Mouse (Mus musculus): Measurements from ENCODE around the gene Olfr1418.
"Not testable (repeated sequence)": the region's sequence is repeated elsewhere in the genome, so short reads cannot be mapped to it uniquely, and the experiment has no call there.

Olfr1418 gene

GRCm38 (mm10) chr19:11860966-11861365 lies at the start of gene Olfr1418:
Olfr1418 (minus strand) TSS chr19:11861066.
- in situ Hi-C loops (cut with MboI; ENCODE audit: unreplicated experiment in 2 of 2): no loop called here

GRCm38 (mm10) chr19:11886265-11886664 lies 25.4 kb upstream of the Olfr1418 start, which contains the start of gene Olfr1420:
Olfr1420 (plus strand) TSS chr19:11886565.
- in situ Hi-C loops (cut with MboI; ENCODE audit: unreplicated experiment in 2 of 2): no loop called here

- in situ Hi-C loops (cut with MboI; ENCODE audit: unreplicated experiment in 2 of 2): not testable (repeated sequence)
These were observed 17.5 kb upstream of the Olfr1418 start for GRCm38 (mm10) chr19:11878404-11878803.

GRCm38 (mm10) chr19:11875006-11875405 lies 14.1 kb upstream of the Olfr1418 start, which contains the start of gene Olfr1419:
Olfr1419 (minus strand) TSS chr19:11875106.
- in situ Hi-C loops (cut with MboI; ENCODE audit: unreplicated experiment in 2 of 2): no loop called here

- in situ Hi-C loops (cut with MboI; ENCODE audit: unreplicated experiment in 2 of 2): no loop called here
These were observed 7.0 kb upstream of the Olfr1418 start for GRCm38 (mm10) chr19:11867837-11868236.

- in situ Hi-C loops (cut with MboI; ENCODE audit: unreplicated experiment in 2 of 2): no loop called here
These were observed 4.4 kb downstream of the Olfr1418 start for GRCm38 (mm10) chr19:11856506-11856905.

GRCm38 (mm10) chr19:11854821-11855220 lies 6.0 kb downstream of the Olfr1418 start:
- in situ Hi-C loops (cut with MboI; ENCODE audit: unreplicated experiment in 2 of 2): no loop called here

- in situ Hi-C loops (cut with MboI; ENCODE audit: unreplicated experiment in 2 of 2): no loop called here
These were observed 8.2 kb downstream of the Olfr1418 start for GRCm38 (mm10) chr19:11852652-11853051.

GRCm38 (mm10) chr19:11846333-11846732 lies 14.5 kb downstream of the Olfr1418 start:
- in situ Hi-C loops (cut with MboI; ENCODE audit: unreplicated experiment in 2 of 2): no loop called here

- in situ Hi-C loops (cut with MboI; ENCODE audit: unreplicated experiment in 2 of 2): no loop called here
These were observed 21.7 kb downstream of the Olfr1418 start, which contains the start of gene Olfr1417 for GRCm38 (mm10) chr19:11839119-11839518. Olfr1417 (minus strand) TSS chr19:11839219.

- in situ Hi-C loops (cut with MboI; ENCODE audit: unreplicated experiment in 2 of 2): no loop called here
These were observed 37.4 kb downstream of the Olfr1418 start for GRCm38 (mm10) chr19:11823346-11824065.

GRCm38 (mm10) chr19:11820211-11820610 lies 40.7 kb downstream of the Olfr1418 start:
- in situ Hi-C loops (cut with MboI; ENCODE audit: unreplicated experiment in 2 of 2): no loop called here

- in situ Hi-C loops (cut with MboI; ENCODE audit: unreplicated experiment in 2 of 2): no loop called here
These were observed 41.1 kb downstream of the Olfr1418 start for GRCm38 (mm10) chr19:11819800-11820199.

GRCm38 (mm10) chr19:11819143-11819700 lies 41.6 kb downstream of the Olfr1418 start, which contains the start of gene Stx3:
Stx3 (minus strand) TSS chr19:11819403.
- in situ Hi-C loops (cut with MboI; ENCODE audit: unreplicated experiment in 2 of 2): no loop called here

GRCm38 (mm10) chr19:11818199-11819142 lies 42.4 kb downstream of the Olfr1418 start:
- in situ Hi-C loops (cut with MboI; ENCODE audit: unreplicated experiment in 2 of 2): no loop called here

- in situ Hi-C loops (cut with MboI; ENCODE audit: unreplicated experiment in 2 of 2): no loop called here
These were observed 43.3 kb downstream of the Olfr1418 start for GRCm38 (mm10) chr19:11817586-11817985.

- in situ Hi-C loops (cut with MboI; ENCODE audit: unreplicated experiment in 2 of 2): no loop called here
These were observed 44.2 kb downstream of the Olfr1418 start for GRCm38 (mm10) chr19:11816706-11817105.

- in situ Hi-C loops (cut with MboI; ENCODE audit: unreplicated experiment in 2 of 2): no loop called here
These were observed 46.0 kb downstream of the Olfr1418 start for GRCm38 (mm10) chr19:11814742-11815333.

GRCm38 (mm10) chr19:11813649-11814048 lies 47.2 kb downstream of the Olfr1418 start:
- in situ Hi-C loops (cut with MboI; ENCODE audit: unreplicated experiment in 2 of 2): no loop called here

- in situ Hi-C loops (cut with MboI; ENCODE audit: unreplicated experiment in 2 of 2): no loop called here
These were observed 47.7 kb downstream of the Olfr1418 start for GRCm38 (mm10) chr19:11813136-11813535.
